Mouse (Mus musculus) left cerebral cortex, postnatal 10 days (tissue): Measurements from ENCODE around the gene Ccdc93. TPM values are rescaled to one million over a fixed set of nuclear protein-coding genes. Genes with fewer than 3 reads are reported as not detected.

Experiments used
- total RNA-seq, 2 experiments: library from RNA; stranded (reverse); gene quantifications; 2 replicates each; pipeline ENCODE4 v1.2.3; 2021

The Ccdc93 gene
- total RNA-seq, 2 experiments from 2014 or later: 22.8 to 23.1 TPM

Other genes with a start within 250 kb of the Ccdc93 start
- 10 to 100 TPM; 41.6 to 43.7 TPM for gene Insig2, start 98.5 kb upstream of the Ccdc93 start, total RNA-seq
- 1 to 10 TPM; 2.5 to 3.4 TPM for gene Htr5b, start 97.4 kb downstream of the Ccdc93 start, total RNA-seq
- 10 to 100 TPM; 22.1 to 23.3 TPM for gene Ddx18, start 136.9 kb downstream of the Ccdc93 start, total RNA-seq